Mouse (Mus musculus): ENCODE results near the gene Zzef1. TPM values are rescaled to one million over a fixed set of nuclear protein-coding genes. Genes with fewer than 3 reads are reported as not detected.

The Zzef1 gene
- total RNA-seq, 2 experiments from 2014 or later = 18.1 to 24.5 TPM

DNA sequence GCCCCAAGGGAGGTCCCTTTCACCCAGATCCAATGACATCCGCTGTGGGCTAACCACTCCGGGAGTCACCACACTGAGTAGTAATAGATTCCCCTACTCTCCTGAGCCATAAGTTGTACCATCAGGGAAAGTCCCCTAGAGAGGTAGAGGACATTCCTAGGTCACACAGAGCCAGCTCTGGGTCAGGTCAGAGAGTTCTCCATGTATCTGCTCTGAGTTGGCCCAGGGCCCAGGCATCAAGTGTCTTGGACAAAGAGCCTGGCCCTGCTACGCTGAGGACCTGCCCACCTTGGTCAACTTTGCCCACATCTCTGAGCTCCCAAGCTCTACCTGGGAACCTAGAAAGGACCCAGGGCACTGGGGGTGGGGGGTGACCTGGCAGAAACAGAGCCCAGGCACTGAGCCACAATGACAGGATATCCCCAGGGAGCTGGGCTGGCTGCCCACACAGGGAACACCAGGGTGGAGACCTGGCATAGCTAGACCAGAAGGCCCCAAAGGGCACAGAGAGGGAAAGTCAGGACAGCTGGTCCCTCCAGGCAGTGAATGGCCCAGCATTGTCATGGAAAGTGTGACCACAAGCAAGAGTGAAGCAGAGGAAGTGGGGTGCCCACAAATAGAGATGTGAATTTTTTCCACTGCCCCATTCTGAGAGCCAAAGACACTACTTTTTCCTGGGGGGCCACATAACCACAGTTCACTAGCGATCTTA lies 157.6 kb downstream of the Zzef1 start:
- ATAC-seq (replicated peaks; ENCODE audit: poor library complexity) = peak; percentile 79

GRCm38 (mm10) chr11:72954216-72954615 lies 158.2 kb downstream of the Zzef1 start:
- no peak for ATAC-seq (replicated peaks; ENCODE audit: poor library complexity)

GRCm38 (mm10) chr11:72955339-72955974 lies 159.4 kb downstream of the Zzef1 start:
- peak; percentile 33 for ATAC-seq (replicated peaks; ENCODE audit: poor library complexity)

GRCm38 (mm10) chr11:72957318-72957717 lies 161.3 kb downstream of the Zzef1 start:
- 0 out of 2 replicates have a peak, but pooled peaks have one; percentile 7 for ATAC-seq (replicated peaks; ENCODE audit: poor library complexity)

DNA sequence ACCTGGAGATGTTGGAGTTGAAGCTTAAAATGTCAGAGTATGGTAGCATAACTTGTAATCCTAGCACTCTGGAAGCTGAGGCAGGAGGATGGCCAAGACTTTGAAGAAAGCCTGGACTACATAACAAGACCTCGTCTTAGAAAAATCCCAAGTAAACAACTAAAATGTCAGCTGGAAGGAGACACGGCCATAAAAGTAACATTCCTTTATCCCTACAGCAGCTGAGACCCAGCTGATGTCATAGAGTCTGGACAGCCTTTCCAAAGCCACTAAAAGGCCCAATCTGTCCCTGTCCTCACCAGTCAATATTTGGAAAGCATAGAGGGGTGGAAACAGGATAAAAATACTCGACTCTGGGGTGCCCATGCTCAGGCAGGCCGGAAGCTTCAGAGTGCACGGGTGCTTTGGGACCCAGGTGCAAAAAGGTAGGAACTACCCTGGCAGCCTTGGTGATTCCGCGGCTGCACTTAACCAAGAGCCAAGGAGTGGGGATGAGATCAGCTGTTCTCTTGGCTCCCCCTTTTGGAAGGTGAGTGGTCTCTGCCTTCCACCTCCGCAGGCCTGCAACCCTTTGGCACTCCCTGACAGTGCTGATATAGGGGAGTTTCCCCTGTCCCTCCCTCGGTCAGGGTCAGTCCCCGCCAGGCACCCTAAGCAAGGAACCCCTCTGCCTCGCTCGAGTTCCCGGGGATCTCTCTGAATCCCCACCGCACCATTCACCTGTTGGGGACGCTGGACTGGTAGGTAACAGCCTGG lies 164.1 kb downstream of the Zzef1 start:
- ATAC-seq (replicated peaks; ENCODE audit: poor library complexity) = no peak

GRCm38 (mm10) chr11:72960723-72961071 lies 164.7 kb downstream of the Zzef1 start:
- ATAC-seq (replicated peaks; ENCODE audit: poor library complexity) = peak; percentile 10

- peak; percentile 65 for ATAC-seq (replicated peaks; ENCODE audit: poor library complexity)
Measured at GRCm38 (mm10) chr11:72961072-72961980, 165.3 kb downstream of the Zzef1 start, which contains the start of gene Atp2a3. Gene Atp2a3, plus strand, starts transcription at chr11:72961169.

GRCm38 (mm10) chr11:72962378-72962777 lies 166.4 kb downstream of the Zzef1 start:
- ATAC-seq (replicated peaks; ENCODE audit: poor library complexity) = no peak

- no peak for ATAC-seq (replicated peaks; ENCODE audit: poor library complexity)
Measured at GRCm38 (mm10) chr11:72963058-72963788, 167.2 kb downstream of the Zzef1 start.

- ATAC-seq (replicated peaks; ENCODE audit: poor library complexity) = no peak
Measured at GRCm38 (mm10) chr11:72963789-72964294, 167.8 kb downstream of the Zzef1 start.

DNA sequence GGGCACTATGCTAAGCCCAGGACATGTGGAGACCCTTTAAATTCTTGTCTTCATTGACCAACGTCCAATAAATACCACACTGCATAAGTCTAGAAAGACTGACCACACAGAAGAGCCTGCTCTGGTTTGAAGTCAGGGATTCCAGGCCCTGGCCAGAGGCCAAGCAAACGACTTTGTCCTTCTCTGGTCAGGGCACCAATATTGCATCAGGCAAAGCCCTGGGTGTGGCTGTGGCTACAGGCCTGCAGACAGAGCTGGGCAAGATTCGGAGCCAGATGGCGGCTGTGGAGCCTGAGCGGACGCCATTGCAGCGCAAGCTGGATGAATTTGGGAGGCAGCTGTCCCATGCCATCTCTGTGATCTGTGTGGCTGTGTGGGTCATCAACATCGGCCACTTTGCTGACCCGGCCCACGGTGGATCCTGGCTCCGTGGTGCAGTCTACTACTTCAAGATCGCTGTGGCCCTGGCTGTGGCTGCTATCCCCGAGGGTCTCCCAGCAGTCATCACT lies 179.0 kb downstream of the Zzef1 start:
- ATAC-seq (replicated peaks; ENCODE audit: poor library complexity) = no peak

Other genes starting within 250 kb of the Zzef1 start
- 19.4 and 20.5 TPM in 2 replicates for gene Spns3, start 245.7 kb upstream of the Zzef1 start, total RNA-seq (2015)
- 20.2 and 27.3 TPM in 2 replicates for gene Spns3, start 245.7 kb upstream of the Zzef1 start, total RNA-seq (2017)
- gene Ube2g1, start 188.9 kb upstream of the Zzef1 start, total RNA-seq (2015) = 57.1 and 66.3 TPM in 2 replicates
- 32.4 and 37.9 TPM in 2 replicates for gene Ube2g1, start 188.9 kb upstream of the Zzef1 start, total RNA-seq (2017)
- 31.0 and 36.1 TPM in 2 replicates for gene Ankfy1, start 106.2 kb upstream of the Zzef1 start, total RNA-seq (2015)
- gene Ankfy1, start 106.2 kb upstream of the Zzef1 start, total RNA-seq (2017) = 29.0 and 30.3 TPM in 2 replicates
- gene Cyb5d2, start 84 bp upstream of the Zzef1 start, total RNA-seq (2015) = 4.2 and 4.3 TPM in 2 replicates
- gene Cyb5d2, start 84 bp upstream of the Zzef1 start, total RNA-seq (2017) = 3.7 and 4.9 TPM in 2 replicates
- gene Atp2a3, start 164.9 kb downstream of the Zzef1 start, total RNA-seq (2015) = 52.1 and 63.7 TPM in 2 replicates
- gene Atp2a3, start 164.9 kb downstream of the Zzef1 start, total RNA-seq (2017) = 74.9 and 82.5 TPM in 2 replicates
- 6.8 and 9.3 TPM in 2 replicates for gene P2rx1, start 202.9 kb downstream of the Zzef1 start, total RNA-seq (2015)
- 3.8 and 5.2 TPM in 2 replicates for gene P2rx1, start 202.9 kb downstream of the Zzef1 start, total RNA-seq (2017)
- gene Camkk1, start 222.8 kb downstream of the Zzef1 start, total RNA-seq (2015) = 0.35 and 0.59 TPM in 2 replicates
- gene Camkk1, start 222.8 kb downstream of the Zzef1 start, total RNA-seq (2017) = 1.2 and 1.4 TPM in 2 replicates

Data from megakaryocyte progenitor cell, adult 5-6 weeks (primary cell).